Mouse (Mus musculus) cerebellum, adult 9-10 months (tissue): ENCODE data around the gene Depp1.

Source experiments
- DNase-seq: peaks from one replicate; pipeline ENCODE4 v3.0.0; 2022

Gene Depp1

GRCm38 (mm10) chr6:116694346-116694745, 43.9 kb downstream of the Depp1 start:
- DNase-seq = no peak

GRCm38 (mm10) chr6:116697413-116697812, 47.0 kb downstream of the Depp1 start:
- DNase-seq = no peak

- no peak for DNase-seq
Measured at GRCm38 (mm10) chr6:116697896-116698425, 47.6 kb downstream of the Depp1 start.

- DNase-seq = no peak
Measured at GRCm38 (mm10) chr6:116700821-116701220, 50.4 kb downstream of the Depp1 start.
